Mouse (Mus musculus): ENCODE measurements around the gene Kcnj10. TPM values are rescaled to one million over a fixed set of nuclear protein-coding genes. Genes with fewer than 3 reads are reported as not detected.

Gene Kcnj10
- polyA plus RNA-seq, 1 experiment from 2014 or later = 0.57 TPM

DNA sequence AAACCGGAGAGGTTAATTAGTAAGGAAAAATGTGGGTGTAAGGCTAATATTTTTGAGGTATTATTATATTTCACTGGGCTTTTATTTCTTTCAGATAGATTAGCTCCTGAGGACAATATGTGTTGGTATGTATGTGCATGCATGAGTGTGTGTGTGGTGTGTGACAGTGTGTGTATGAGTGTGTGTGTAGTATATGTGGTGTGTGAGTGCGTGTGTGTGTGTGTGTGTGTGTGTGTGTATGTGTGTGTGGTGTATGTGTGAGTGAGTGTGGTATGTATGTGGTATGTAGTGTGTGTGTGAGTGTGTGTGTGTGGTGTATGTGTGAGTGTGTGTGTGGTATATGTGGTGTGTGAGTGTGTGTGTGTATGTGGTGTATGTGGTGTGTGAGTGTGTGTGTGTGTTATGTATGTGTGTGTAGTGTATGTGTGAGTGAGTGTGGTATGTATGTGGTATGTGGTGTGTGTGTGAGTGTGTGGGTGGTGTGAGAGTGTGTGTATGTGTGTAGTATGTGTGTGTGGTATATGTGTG is 51.7 kb downstream of the Kcnj10 start:
- ATAC-seq (ENCODE audit: low FRiP score, low TSS enrichment) = peak; percentile 40; the same call in 1 of the 2 replicates

DNA sequence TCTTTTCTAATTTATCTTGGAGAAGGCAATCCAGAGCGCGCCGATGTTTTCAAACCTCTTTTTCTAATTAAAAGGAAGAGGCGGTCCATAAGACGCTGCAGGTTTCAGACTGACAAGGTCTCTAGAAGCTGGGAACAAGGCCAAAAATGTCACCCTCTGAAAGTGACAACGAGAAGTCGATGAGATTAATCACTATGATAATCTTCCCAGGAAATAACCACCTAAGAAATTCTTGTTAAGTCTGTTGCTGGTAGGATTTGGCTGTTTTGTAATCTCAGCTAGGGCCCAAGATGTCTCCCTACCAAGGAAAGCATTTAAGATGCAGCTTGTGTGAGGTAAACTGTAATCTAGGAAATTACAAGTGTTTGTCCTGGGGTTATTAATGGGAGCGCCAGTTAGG is 52.7 kb downstream of the Kcnj10 start:
- 65% methylated on average over 8 of the region's 8 CpGs for WGBS
- Histone ChIP-seq H3K27me3 (ENCODE audit: control insufficient read depth, insufficient read depth, low read length) (no peaks in the 10 kb centered on the region; the same call in 1 of the 2 replicates), H3K4me1 (ENCODE audit: control insufficient read depth, insufficient read depth, low read length) (peaks cover 7% of the 10 kb centered on the region; the same call in 1 of the 2 replicates), H3K4me3 (ENCODE audit: low read length) (no peak overlapping the region), H3K27ac (ENCODE audit: low read depth, low read length) (no peak overlapping the region), H3K9ac (ENCODE audit: low read depth, low read length) (no peak overlapping the region), H3K36me3 (ENCODE audit: control insufficient read depth, insufficient read depth, low read length) (no peaks in the 10 kb centered on the region), H3K4me2 (replicated peaks; ENCODE audit: low read depth, low read length) (no peak overlapping the region), H3K9me3 (ENCODE audit: control insufficient read depth, low read length) (no peaks in the 10 kb centered on the region)
- ATAC-seq (ENCODE audit: low FRiP score, low TSS enrichment) = no peak

More for the DNA sequence above, 51.7 kb downstream of the Kcnj10 start:
- Histone ChIP-seq H3K4me1 (ENCODE audit: control insufficient read depth, insufficient read depth, low read length) (peaks cover 7% of the 10 kb centered on the region; the same call in 1 of the 2 replicates), H3K4me2 (replicated peaks; ENCODE audit: low read depth, low read length) (no peak overlapping the region), H3K36me3 (ENCODE audit: control insufficient read depth, insufficient read depth, low read length) (no peaks in the 10 kb centered on the region), H3K9ac (ENCODE audit: low read depth, low read length) (no peak overlapping the region), H3K9me3 (ENCODE audit: control insufficient read depth, low read length) (no peaks in the 10 kb centered on the region), H3K27me3 (ENCODE audit: control insufficient read depth, insufficient read depth, low read length) (no peaks in the 10 kb centered on the region; the same call in 1 of the 2 replicates), H3K27ac (ENCODE audit: low read depth, low read length) (no peak overlapping the region), H3K4me3 (ENCODE audit: low read length) (no peak overlapping the region)
- 83% methylated on average over 2 of the region's 2 CpGs for WGBS

DNA sequence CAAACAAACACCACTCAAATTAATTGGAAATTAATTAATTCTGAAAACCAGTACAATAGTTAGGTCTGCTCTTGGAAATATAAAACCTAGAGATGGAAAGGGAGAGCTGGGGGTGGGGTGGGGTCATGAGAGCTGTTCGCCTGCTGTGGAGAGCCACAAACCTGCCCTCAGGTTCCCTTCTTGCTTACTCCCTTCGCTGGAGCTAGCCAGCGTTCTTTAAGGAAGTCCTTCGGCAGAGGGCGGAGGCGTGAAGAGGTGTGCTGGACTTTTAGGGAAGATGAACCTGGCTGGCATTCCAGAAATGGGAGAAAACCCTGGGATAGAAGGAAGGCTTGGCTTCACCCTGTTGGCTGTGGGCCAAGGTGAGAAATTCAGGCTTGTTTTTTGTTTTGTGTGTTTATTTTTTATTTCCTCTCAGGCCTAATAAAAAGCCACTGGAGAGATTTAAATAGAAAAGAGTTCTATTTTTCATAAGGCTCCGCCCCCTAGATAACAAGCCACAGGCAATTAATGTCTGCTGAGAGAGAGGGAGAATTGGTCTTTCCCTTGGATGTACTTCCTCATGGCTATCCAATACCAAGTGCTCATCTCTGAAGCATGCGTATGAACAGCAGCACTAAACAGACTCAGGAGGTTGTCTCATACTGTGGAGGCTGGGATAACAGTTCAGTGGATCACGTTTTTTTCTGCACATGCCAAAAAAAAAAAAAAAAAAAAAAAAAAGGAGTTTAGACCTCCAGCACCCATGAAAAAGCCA is 56.2 kb downstream of the Kcnj10 start:
- Histone ChIP-seq H3K9me3 (ENCODE audit: control insufficient read depth, low read length) (no peaks in the 10 kb centered on the region), H3K36me3 (ENCODE audit: control insufficient read depth, insufficient read depth, low read length) (no peaks in the 10 kb centered on the region), H3K27me3 (ENCODE audit: control insufficient read depth, insufficient read depth, low read length) (no peaks in the 10 kb centered on the region), H3K27ac (ENCODE audit: low read depth, low read length) (no peak overlapping the region), H3K4me1 (ENCODE audit: control insufficient read depth, insufficient read depth, low read length) (peaks cover 2% of the 10 kb centered on the region; the same call in 1 of the 2 replicates), H3K4me3 (ENCODE audit: low read length) (no peak overlapping the region), H3K4me2 (replicated peaks; ENCODE audit: low read depth, low read length) (no peak overlapping the region), H3K9ac (ENCODE audit: low read depth, low read length) (no peak overlapping the region)
- WGBS = 50% methylated on average over 9 of the region's 9 CpGs
- no peak for ATAC-seq (ENCODE audit: low FRiP score, low TSS enrichment)

DNA sequence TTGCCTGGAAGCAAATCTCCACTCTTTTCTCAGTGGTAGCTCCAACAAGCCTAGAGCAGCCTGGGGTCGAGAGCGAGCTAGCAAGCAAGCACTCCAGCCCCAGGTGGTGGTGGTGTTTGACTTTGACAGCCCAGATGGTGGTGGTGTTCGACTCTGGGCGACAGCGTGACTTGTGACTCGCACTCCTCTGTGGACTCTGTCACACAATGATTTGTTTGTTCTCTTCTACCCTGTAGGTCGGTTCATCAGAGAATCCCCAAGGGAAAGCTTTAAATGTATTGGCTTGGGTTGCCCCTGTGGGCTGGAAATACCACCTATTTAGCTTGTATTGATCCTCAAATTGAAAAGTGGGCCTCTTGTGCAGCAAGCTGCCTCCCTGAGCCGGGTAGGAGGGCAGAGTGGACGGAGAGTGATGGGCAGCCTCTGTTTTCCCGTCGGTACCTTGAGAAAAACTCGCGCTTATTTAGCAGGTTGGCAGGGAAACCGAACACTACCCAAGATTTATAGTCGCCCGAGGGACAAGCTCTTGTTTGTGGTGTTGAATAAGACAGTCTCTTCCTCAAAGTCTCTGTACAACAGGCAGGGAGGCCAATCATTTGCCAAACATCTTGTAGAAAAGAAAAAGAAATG is 65.2 kb downstream of the Kcnj10 start:
- no peaks in the 10 kb centered on the region for H3K27me3 ChIP-seq (ENCODE audit: control insufficient read depth, insufficient read depth, low read length)
- 13% methylated on average over 16 of the region's 16 CpGs for WGBS
- no peaks in the 10 kb centered on the region for H3K36me3 ChIP-seq (ENCODE audit: control insufficient read depth, insufficient read depth, low read length)
- no peak overlapping the region for H3K4me2 ChIP-seq (replicated peaks; ENCODE audit: low read depth, low read length)
- H3K4me1 ChIP-seq (ENCODE audit: control insufficient read depth, insufficient read depth, low read length) = no peaks in the 10 kb centered on the region
- H3K9ac ChIP-seq (ENCODE audit: low read depth, low read length) = no peak overlapping the region
- H3K9me3 ChIP-seq (ENCODE audit: control insufficient read depth, low read length) = no peaks in the 10 kb centered on the region
- no peak overlapping the region for H3K27ac ChIP-seq (ENCODE audit: low read depth, low read length)
- no peak; the same call in 1 of the 2 replicates for ATAC-seq (ENCODE audit: low FRiP score, low TSS enrichment)
- H3K4me3 ChIP-seq (ENCODE audit: low read length) = no peak overlapping the region

DNA sequence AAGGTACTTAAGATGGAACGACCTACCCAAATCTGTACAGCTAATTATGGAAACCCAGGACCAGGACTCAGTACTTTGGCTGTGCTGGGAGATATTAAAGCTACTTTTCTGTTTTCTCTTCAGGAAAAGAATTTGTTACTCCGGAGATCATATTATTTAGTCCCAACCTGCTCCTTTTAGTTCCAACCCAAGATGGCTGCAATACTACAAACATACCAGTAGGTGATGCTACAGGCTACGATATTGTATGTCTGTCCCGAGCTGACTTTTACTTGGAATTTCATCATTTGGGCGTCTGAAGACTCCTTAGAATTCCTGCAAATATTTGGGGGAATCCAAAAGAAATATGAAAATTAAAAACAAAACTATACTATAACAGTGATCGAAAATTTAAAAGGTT is 68.0 kb downstream of the Kcnj10 start:
- no peak overlapping the region for H3K9ac ChIP-seq (ENCODE audit: low read depth, low read length)
- H3K27me3 ChIP-seq (ENCODE audit: control insufficient read depth, insufficient read depth, low read length) = no peaks in the 10 kb centered on the region
- no peak overlapping the region for H3K4me2 ChIP-seq (replicated peaks; ENCODE audit: low read depth, low read length)
- ATAC-seq (ENCODE audit: low FRiP score, low TSS enrichment) = no peak
- no peaks in the 10 kb centered on the region for H3K36me3 ChIP-seq (ENCODE audit: control insufficient read depth, insufficient read depth, low read length)
- H3K4me3 ChIP-seq (ENCODE audit: low read length) = no peak overlapping the region
- H3K4me1 ChIP-seq (ENCODE audit: control insufficient read depth, insufficient read depth, low read length) = no peaks in the 10 kb centered on the region
- WGBS = 5% methylated on average over 6 of the region's 6 CpGs
- H3K9me3 ChIP-seq (ENCODE audit: control insufficient read depth, low read length) = no peaks in the 10 kb centered on the region
- no peak overlapping the region for H3K27ac ChIP-seq (ENCODE audit: low read depth, low read length)

DNA sequence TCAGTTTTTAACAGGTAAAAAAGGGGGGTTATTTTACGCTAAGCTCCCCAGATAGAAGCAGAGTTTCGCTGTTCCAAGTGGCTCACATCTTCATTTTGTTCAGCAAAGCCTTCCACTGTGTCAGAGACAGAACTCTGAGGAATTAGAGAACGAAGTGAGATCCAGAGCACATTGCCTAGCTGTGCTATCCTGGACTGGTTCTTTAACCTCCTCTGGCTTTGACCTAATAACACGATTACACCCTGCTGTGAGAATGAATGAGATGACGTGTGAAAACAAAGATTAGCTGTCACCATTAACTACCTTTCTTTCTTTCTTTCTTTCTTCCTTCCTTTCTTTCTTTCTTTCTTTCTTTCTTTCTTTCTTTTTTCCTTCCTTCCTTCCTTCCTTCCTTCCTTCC is 68.4 kb downstream of the Kcnj10 start:
- Histone ChIP-seq H3K4me3 (ENCODE audit: low read length) (no peak overlapping the region), H3K36me3 (ENCODE audit: control insufficient read depth, insufficient read depth, low read length) (no peaks in the 10 kb centered on the region), H3K9ac (ENCODE audit: low read depth, low read length) (no peak overlapping the region), H3K27ac (ENCODE audit: low read depth, low read length) (no peak overlapping the region), H3K4me1 (ENCODE audit: control insufficient read depth, insufficient read depth, low read length) (no peaks in the 10 kb centered on the region), H3K4me2 (replicated peaks; ENCODE audit: low read depth, low read length) (no peak overlapping the region), H3K9me3 (ENCODE audit: control insufficient read depth, low read length) (no peaks in the 10 kb centered on the region), H3K27me3 (ENCODE audit: control insufficient read depth, insufficient read depth, low read length) (no peaks in the 10 kb centered on the region)
- ATAC-seq (ENCODE audit: low FRiP score, low TSS enrichment) = no peak
- WGBS = 13% methylated on average over 5 of the region's 5 CpGs

DNA sequence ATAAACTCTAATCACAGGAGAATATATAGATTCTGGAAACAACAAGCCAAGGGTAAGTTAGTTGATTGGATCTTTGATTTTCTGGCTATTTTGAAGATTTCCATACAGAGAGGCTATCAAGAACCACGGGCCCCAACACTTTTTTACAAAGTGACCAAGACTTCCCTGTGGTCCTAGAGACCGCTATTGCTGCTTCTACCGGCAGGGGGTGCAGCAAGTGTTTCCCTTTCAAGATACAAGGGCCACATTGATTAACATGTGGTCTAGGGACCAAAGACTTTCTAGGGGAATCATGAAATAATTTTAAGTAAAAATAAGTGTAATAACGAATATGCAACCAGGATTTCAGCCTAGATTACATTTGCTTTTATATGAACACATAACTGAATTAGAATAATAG is 69.8 kb downstream of the Kcnj10 start:
- H3K4me2 ChIP-seq (replicated peaks; ENCODE audit: low read depth, low read length) = no peak overlapping the region
- WGBS = 5% methylated on average over 4 of the region's 4 CpGs

DNA sequence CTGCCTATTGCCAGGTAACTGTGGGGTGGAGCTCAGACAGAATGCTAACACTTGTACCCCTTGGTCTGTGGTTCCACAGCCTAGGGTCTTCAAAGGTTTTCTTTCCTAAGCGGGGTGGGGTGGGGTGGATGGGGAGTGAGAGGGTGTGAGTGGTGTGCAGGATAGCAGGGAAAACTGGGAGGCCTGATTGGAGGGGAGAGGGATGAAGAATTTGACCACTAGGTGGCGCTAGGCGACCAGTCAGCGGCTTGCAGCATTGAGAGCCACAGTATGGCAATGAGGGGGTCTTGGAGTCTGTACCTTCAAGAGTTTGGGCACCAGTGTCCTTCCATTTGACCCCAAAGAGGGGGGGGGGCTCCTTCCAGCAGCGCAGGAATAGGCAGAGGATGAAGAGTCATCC is 71.2 kb downstream of the Kcnj10 start:
- ATAC-seq (ENCODE audit: low FRiP score, low TSS enrichment) = peak; percentile 85
- no peak overlapping the region for H3K27ac ChIP-seq (ENCODE audit: low read depth, low read length)
- H3K27me3 ChIP-seq (ENCODE audit: control insufficient read depth, insufficient read depth, low read length) = no peaks in the 10 kb centered on the region
- H3K4me1 ChIP-seq (ENCODE audit: control insufficient read depth, insufficient read depth, low read length) = no peaks in the 10 kb centered on the region
- H3K4me2 ChIP-seq (replicated peaks; ENCODE audit: low read depth, low read length) = no peak overlapping the region
- H3K9me3 ChIP-seq (ENCODE audit: control insufficient read depth, low read length) = no peaks in the 10 kb centered on the region
- H3K4me3 ChIP-seq (ENCODE audit: low read length) = no peak overlapping the region
- no peaks in the 10 kb centered on the region for H3K36me3 ChIP-seq (ENCODE audit: control insufficient read depth, insufficient read depth, low read length)
- WGBS = 1% methylated on average over 5 of the region's 5 CpGs
- H3K9ac ChIP-seq (ENCODE audit: low read depth, low read length) = no peak overlapping the region

More for the DNA sequence above, 69.8 kb downstream of the Kcnj10 start:
- Histone ChIP-seq H3K4me3 (ENCODE audit: low read length) (no peak overlapping the region), H3K4me1 (ENCODE audit: control insufficient read depth, insufficient read depth, low read length) (no peaks in the 10 kb centered on the region), H3K27ac (ENCODE audit: low read depth, low read length) (no peak overlapping the region), H3K9ac (ENCODE audit: low read depth, low read length) (no peak overlapping the region), H3K27me3 (ENCODE audit: control insufficient read depth, insufficient read depth, low read length) (no peaks in the 10 kb centered on the region), H3K36me3 (ENCODE audit: control insufficient read depth, insufficient read depth, low read length) (no peaks in the 10 kb centered on the region), H3K9me3 (ENCODE audit: control insufficient read depth, low read length) (no peaks in the 10 kb centered on the region)
- no peak; the same call in 1 of the 2 replicates for ATAC-seq (ENCODE audit: low FRiP score, low TSS enrichment)

All from kidney, embryonic 14.5 days (tissue).